Mouse (Mus musculus) CH12.LX (cell line): ENCODE results near the gene Capn2. TPM values are rescaled to one million over a fixed set of nuclear protein-coding genes. Genes with fewer than 3 reads are reported as not detected.

Experiments used
- DNase-seq: peaks from one replicate; pipeline ENCODE4 v3.0.0-alpha.2; 2013; ENCODE audit errors: extremely low read depth
- H3K27ac ChIP-seq: 2 replicates; pipeline ENCODE4 v1.5.1; 2012; ENCODE audit warnings: low read depth, mild to moderate bottlenecking, control low read depth, moderate library complexity; ENCODE audit not compliant: insufficient read depth
- H3K27me3 ChIP-seq: replicated peaks from 2 replicates; pipeline ENCODE3; 2012; ENCODE audit warnings: inconsistent platforms
- H3K36me3 ChIP-seq, 2 experiments: replicated peaks in 1 of 2; 2 replicates each; pipeline versions ENCODE3 to v1.6.1; 2012; ENCODE audit warnings: inconsistent platforms in 1 of 2, low read length in 1 of 2, mild to moderate bottlenecking in 1 of 2, mixed read lengths in 1 of 2, moderate library complexity in 1 of 2; ENCODE audit not compliant: control insufficient read depth in 1 of 2, insufficient read depth in 1 of 2
- H3K4me1 ChIP-seq, 2 experiments: 2 replicates each; pipeline ENCODE4 v1.6.1; 2012; ENCODE audit warnings: inconsistent platforms in 1 of 2, moderate library complexity in 1 of 2; ENCODE audit not compliant: insufficient read depth in 2 of 2, control insufficient read depth in 1 of 2
- H3K4me2 ChIP-seq: 2 replicates; pipeline ENCODE4 v1.6.1; 2012; ENCODE audit warnings: low read depth, mild to moderate bottlenecking, control low read depth; ENCODE audit not compliant: poor library complexity, insufficient read depth, severe bottlenecking
- H3K4me3 ChIP-seq, 3 experiments: fragments of 150-350 bp in 1 of 3; sonication (generic) in 1 of 3; replicated peaks in 1 of 3; 2 replicates each; pipeline versions ENCODE3 to v1.5.1; 2011 to 2012; ENCODE audit warnings: low read depth in 2 of 3, low read length in 2 of 3, mild to moderate bottlenecking in 2 of 3, moderate library complexity in 2 of 3, control low read depth in 1 of 3, improper control_type of control experiment in 1 of 3, inconsistent platforms in 1 of 3, mixed read lengths in 1 of 3; ENCODE audit not compliant: poor library complexity in 1 of 3
- H3K79me2 ChIP-seq: replicated peaks from 2 replicates; pipeline ENCODE4 v1.6.1; 2012; ENCODE audit warnings: mild to moderate bottlenecking, moderate library complexity; ENCODE audit not compliant: control insufficient read depth, poor library complexity, insufficient read depth, severe bottlenecking; ENCODE audit errors: extremely low read depth
- H3K9ac ChIP-seq: 2 replicates; pipeline ENCODE4 v1.6.1; 2012; ENCODE audit warnings: low read depth, mild to moderate bottlenecking, control low read depth, moderate library complexity; ENCODE audit not compliant: insufficient read depth
- H3K9me3 ChIP-seq: replicated peaks from 2 replicates; pipeline ENCODE3; 2012; ENCODE audit warnings: low read length, inconsistent platforms, mixed read lengths
- CHD1 ChIP-seq: IDR thresholded peaks from 2 replicates; pipeline ENCODE4 v1.6.1; 2012; ENCODE audit warnings: low read depth, low read length, improper control_type of control experiment, inconsistent platforms
- CTCF ChIP-seq, 2 experiments: IDR thresholded peaks in 1 of 2; conservative IDR thresholded peaks in 1 of 2; 2 replicates each; pipeline ENCODE4 v1.5.1; 2011 to 2012; ENCODE audit warnings: low read depth in 2 of 2, low read length in 2 of 2, improper control_type of control experiment in 1 of 2, inconsistent platforms in 1 of 2, mild to moderate bottlenecking in 1 of 2, moderate library complexity in 1 of 2
- E2F4 ChIP-seq: IDR thresholded peaks from 2 replicates; pipeline ENCODE4 v1.6.1; 2011; ENCODE audit warnings: low read depth, low read length, improper control_type of control experiment; ENCODE audit not compliant: insufficient replicate concordance
- EP300 ChIP-seq: IDR thresholded peaks from 2 replicates; pipeline ENCODE4 v1.6.1; 2011; ENCODE audit warnings: low read length, improper control_type of control experiment
- MAFK ChIP-seq: IDR thresholded peaks from 2 replicates; pipeline ENCODE4 v1.6.1; 2011; ENCODE audit warnings: low read length, improper control_type of control experiment; ENCODE audit not compliant: insufficient replicate concordance
- MAZ ChIP-seq: IDR thresholded peaks from 2 replicates; pipeline ENCODE4 v1.6.1; 2012; ENCODE audit warnings: low read depth, mild to moderate bottlenecking, inconsistent platforms, low read length, improper control_type of control experiment, moderate library complexity
- MXI1 ChIP-seq: IDR thresholded peaks from 2 replicates; pipeline ENCODE4 v1.6.1; 2011; ENCODE audit warnings: mild to moderate bottlenecking, low read depth, low read length, improper control_type of control experiment
- NELFE ChIP-seq: IDR thresholded peaks from 2 replicates; pipeline ENCODE4 v1.6.1; 2011; ENCODE audit warnings: low read depth, low read length, improper control_type of control experiment
- NRF1 ChIP-seq: IDR thresholded peaks from 2 replicates; pipeline ENCODE4 v1.6.1; 2014; ENCODE audit warnings: low read depth, mild to moderate bottlenecking, inconsistent platforms, low read length, improper control_type of control experiment, moderate library complexity
- PAX5 ChIP-seq: IDR thresholded peaks from 2 replicates; pipeline ENCODE4 v1.6.1; 2012; ENCODE audit warnings: low read length, inconsistent platforms, mixed read lengths
- POLR2AphosphoS2 ChIP-seq: IDR thresholded peaks from 2 replicates; pipeline ENCODE4 v1.6.1; 2011; ENCODE audit warnings: low read depth, low read length, improper control_type of control experiment
- RAD21 ChIP-seq: IDR thresholded peaks from 2 replicates; pipeline ENCODE4 v1.6.1; 2011; ENCODE audit warnings: low read depth, mild to moderate bottlenecking, low read length, improper control_type of control experiment, moderate library complexity
- RCOR1 ChIP-seq: conservative IDR thresholded peaks from 2 replicates; pipeline ENCODE4 v1.6.1; 2012; ENCODE audit warnings: low read depth, mild to moderate bottlenecking, inconsistent platforms, low read length, improper control_type of control experiment
- SMC3 ChIP-seq: IDR thresholded peaks from 2 replicates; pipeline ENCODE4 v1.6.1; 2011; ENCODE audit warnings: low read depth, low read length, improper control_type of control experiment
- ZC3H11A ChIP-seq: IDR thresholded peaks from 2 replicates; pipeline ENCODE4 v1.6.1; 2012; ENCODE audit warnings: low read depth, mild to moderate bottlenecking, inconsistent platforms, low read length, improper control_type of control experiment
- dilution Hi-C: fragments of 300-500 bp; cut with MboI; formaldehyde crosslinking; loops from 2 replicates; pipeline ENCODE4 v1.14.3; 2020; ENCODE audit warnings: low sequenced_read_pairs; ENCODE audit not compliant: extremely low pct_unique_long_range_greater_than_20kb, extremely low pct_ligation_motif_present
- in situ Hi-C: fragments of 300-500 bp; cut with MboI; formaldehyde crosslinking; loops from 3 replicates; pipeline ENCODE4 v1.14.3; 2019; ENCODE audit warnings: low sequenced_read_pairs, low pct_ligation_motif_present, low pct_unique_long_range_greater_than_20kb, mixed read lengths
- polyA plus RNA-seq: library from polyadenylated mRNA; unstranded; fragments of >175 nt; gene quantifications from 2 replicates; pipeline ENCODE4 v1.2.1, GENCODE M21; 2012; ENCODE audit warnings: low read depth; ENCODE audit not compliant: insufficient read length
- total RNA-seq, 2 experiments: library from RNA; depleted of rRNA; stranded (reverse); fragments of 300-350 nt in 1 of 2; fragments of >200 nt in 1 of 2; gene quantifications; 2 replicates each; pipeline ENCODE4 v1.2.3; 2012 to 2014

The Capn2 gene
- total and polyA plus RNA-seq, 3 experiments = 10.9 to 28.1 (median 15.0) TPM

- no peak for TF ChIP-seq E2F4
- peak; percentile 73 for TF ChIP-seq RAD21
- TF ChIP-seq SMC3 = peak; percentile 61
- TF ChIP-seq POLR2AphosphoS2 = no peak
- peak; percentile 23 to 72; a peak in 2 of 4 replicates for TF ChIP-seq CTCF (conservative IDR thresholded peaks at IDR 0.05 in 1 of 2, IDR thresholded peaks at IDR 0.05 in 1 of 2; ENCODE audit: low read depth in 2 of 2, low read length in 2 of 2)
- TF ChIP-seq ZC3H11A = no peak
- Histone ChIP-seq H3K27me3 (no peaks in the 10 kb centered on the region), H3K27ac (no peak overlapping the region), H3K36me3 (no peaks in the 10 kb centered on the region), H3K9me3 (no peaks in the 10 kb centered on the region), H3K4me2 (no peak overlapping the region), H3K79me2 (no peaks in the 10 kb centered on the region), H3K4me1 (peaks cover 0 to 2% of the 10 kb centered on the region in 2 experiments; a peak in 1 of 4 replicates), H3K9ac (no peak overlapping the region), H3K4me3 (no peak overlapping the region)
- in situ Hi-C loops = loop anchor here (25.0 kb wide), 2 partner anchors 227 to 702 kb away; no protein-coding TSS in a partner anchor
- dilution Hi-C loops = no loop called here
- peak; percentile 24 for DNase-seq
Measured at GRCm38 (mm10) chr1:182560390-182561098, 43.1 kb upstream of the Capn2 start.

GRCm38 (mm10) chr1:182559530-182559929 lies 42.1 kb upstream of the Capn2 start:
- Histone ChIP-seq H3K4me1 (peaks cover 0 to 2% of the 10 kb centered on the region in 2 experiments; a peak in 1 of 4 replicates), H3K4me2 (no peak overlapping the region), H3K36me3 (no peaks in the 10 kb centered on the region), H3K79me2 (no peaks in the 10 kb centered on the region), H3K9ac (no peak overlapping the region), H3K27ac (no peak overlapping the region), H3K9me3 (no peaks in the 10 kb centered on the region), H3K4me3 (no peak overlapping the region), H3K27me3 (no peaks in the 10 kb centered on the region)
- no peak for DNase-seq
- TF ChIP-seq EP300 (no peak), MXI1 (no peak), PAX5 (no peak), RCOR1 (no peak), RAD21 (no peak), NRF1 (no peak), CHD1 (no peak), MAFK (no peak), NELFE (no peak), MAZ (no peak), SMC3 (no peak)
- dilution Hi-C loops = no loop called here
- in situ Hi-C loops = loop anchor here (25.0 kb wide), 2 partner anchors 228 to 703 kb away; no protein-coding TSS in a partner anchor
